ENCODE assay signal across 8 mouse cellular contexts in genomic region chr2:3229060-3229459, GRCm38 (mm10). TPM values are rescaled to one million over a fixed set of nuclear protein-coding genes. Genes with fewer than 3 reads are reported as not detected.
A peak's percentile ranks its signal among the peaks of the same experiment; 100 is the strongest.
DNase-seq lines count a peak whose midpoint lies in the region; ATAC-seq lines count a peak whose summit lies in the region.

No protein-coding gene starts in this region.

- no peaks in the 10 kb centered on the region for H3K27me3 ChIP-seq in heart, embryonic 12.5 days (replicated peaks)
- H3K27me3 ChIP-seq in midbrain, embryonic 15.5 days (replicated peaks), result no peaks in the 10 kb centered on the region
- H3K27me3 ChIP-seq in stomach, embryonic 15.5 days (replicated peaks), result no peaks in the 10 kb centered on the region

- H3K9ac ChIP-seq in heart, embryonic 12.5 days, result no peak overlapping the region
- no peak overlapping the region for H3K9ac ChIP-seq in midbrain, embryonic 15.5 days
- H3K9ac ChIP-seq in stomach, embryonic 15.5 days, result no peak overlapping the region

- peak; percentile 97 for DNase-seq in heart, adult 11 months
- DNase-seq in cerebellum, postnatal 36 days, result peak; percentile 63 to 65
- peak; percentile 35 for DNase-seq in gastrocnemius, postnatal 25 days
- peak; percentile 53 for DNase-seq in kidney, adult 11 months
- DNase-seq in left cerebral cortex, postnatal 36 days (ENCODE audit: low spot score in 2 of 2), result peak; percentile 55 to 72

- H3K4me3 ChIP-seq in heart, embryonic 12.5 days, result no peak overlapping the region
- no peak overlapping the region for H3K4me3 ChIP-seq in midbrain, embryonic 15.5 days
- H3K4me3 ChIP-seq in stomach, embryonic 15.5 days (replicated peaks), result no peak overlapping the region

- no peak for ATAC-seq in heart, embryonic 12.5 days (ENCODE audit: insufficient number of reproducible peaks, low FRiP score)
- peak; percentile 83 for ATAC-seq in midbrain, embryonic 15.5 days (replicated peaks)
- ATAC-seq in stomach, embryonic 15.5 days (ENCODE audit: insufficient read depth, low FRiP score, low read depth), result peak; percentile 73; the same call in 1 of the 2 replicates

- no peaks in the 10 kb centered on the region for H3K9me3 ChIP-seq in heart, embryonic 12.5 days (replicated peaks)
- H3K9me3 ChIP-seq in midbrain, embryonic 15.5 days, result no peaks in the 10 kb centered on the region
- H3K9me3 ChIP-seq in stomach, embryonic 15.5 days, result no peaks in the 10 kb centered on the region

- intact Hi-C loops in left cerebral cortex, postnatal 36 days (cut with DNase I), result loop anchor here (1.0 kb wide), 1 partner anchor 111 kb away; no protein-coding TSS in a partner anchor

- H3K4me2 ChIP-seq in heart, embryonic 12.5 days, result no peak overlapping the region
- H3K4me2 ChIP-seq in midbrain, embryonic 15.5 days, result no peak overlapping the region
- H3K4me2 ChIP-seq in stomach, embryonic 15.5 days, result no peak overlapping the region

- no peak overlapping the region for H3K27ac ChIP-seq in heart, embryonic 12.5 days (ENCODE audit: poor library complexity, severe bottlenecking)
- no peak overlapping the region for H3K27ac ChIP-seq in midbrain, embryonic 15.5 days
- no peak overlapping the region for H3K27ac ChIP-seq in stomach, embryonic 15.5 days

- 19% methylated on average over 2 of the region's 2 CpGs for WGBS in heart, embryonic 12.5 days
- WGBS in midbrain, embryonic 15.5 days, result 25% methylated on average over 2 of the region's 2 CpGs
- 4% methylated on average over 2 of the region's 2 CpGs for WGBS in stomach, embryonic 15.5 days

- H3K36me3 ChIP-seq in heart, embryonic 12.5 days, result peaks cover 26% of the 10 kb centered on the region
- peaks cover 23% of the 10 kb centered on the region; the same call in 1 of the 2 replicates for H3K36me3 ChIP-seq in midbrain, embryonic 15.5 days (replicated peaks)
- peaks cover 6% of the 10 kb centered on the region for H3K36me3 ChIP-seq in stomach, embryonic 15.5 days

- no peaks in the 10 kb centered on the region for H3K4me1 ChIP-seq in heart, embryonic 12.5 days (replicated peaks)
- no peaks in the 10 kb centered on the region for H3K4me1 ChIP-seq in midbrain, embryonic 15.5 days
- H3K4me1 ChIP-seq in stomach, embryonic 15.5 days, result no peaks in the 10 kb centered on the region

RNA-seq across cellular contexts. Expression of gene Nmt2, which starts 55.0 kb away (rescaled TPM):
- 36.1 and 36.5 TPM in 2 replicates for polyA plus RNA-seq in heart, embryonic 12.5 days (2016; fragmentation: Nextera tagmentation; extraction: Ambion mirVana)
- total RNA-seq in gastrocnemius, postnatal 25 days (2021), result 1 to 10 TPM; 8.1 to 8.5 TPM
- total RNA-seq in left cerebral cortex, postnatal 36 days (2021), result 10 to 100 TPM; 83.6 to 97.7 TPM
- polyA plus RNA-seq in midbrain, embryonic 15.5 days (2015; fragmentation: Nextera tagmentation; extraction: Ambion mirVana), result 110 and 115 TPM in 2 replicates
- 38.2 and 39.7 TPM in 2 replicates for polyA plus RNA-seq in stomach, embryonic 15.5 days (2015; fragmentation: Nextera tagmentation; extraction: Ambion mirVana)

Comparison
In these comparisons a context has a peak if more than half of its experiments do, and no peak if none do; other contexts are left out.
1. DNase-seq: peak in every context shown above with its lines; median percentile 97 in heart, adult 11 months; 64 in cerebellum, postnatal 36 days; 64 in left cerebral cortex, postnatal 36 days; 53 in kidney, adult 11 months; 35 in gastrocnemius, postnatal 25 days.